Mouse (Mus musculus): ENCODE measurements at regions not wholly inside any gene's neighbourhood (a gene's known extent, or its start where the extent isn't known, plus 50 kb on each side); places are given as distances from the start of the nearest gene placed in this dataset.

DNA sequence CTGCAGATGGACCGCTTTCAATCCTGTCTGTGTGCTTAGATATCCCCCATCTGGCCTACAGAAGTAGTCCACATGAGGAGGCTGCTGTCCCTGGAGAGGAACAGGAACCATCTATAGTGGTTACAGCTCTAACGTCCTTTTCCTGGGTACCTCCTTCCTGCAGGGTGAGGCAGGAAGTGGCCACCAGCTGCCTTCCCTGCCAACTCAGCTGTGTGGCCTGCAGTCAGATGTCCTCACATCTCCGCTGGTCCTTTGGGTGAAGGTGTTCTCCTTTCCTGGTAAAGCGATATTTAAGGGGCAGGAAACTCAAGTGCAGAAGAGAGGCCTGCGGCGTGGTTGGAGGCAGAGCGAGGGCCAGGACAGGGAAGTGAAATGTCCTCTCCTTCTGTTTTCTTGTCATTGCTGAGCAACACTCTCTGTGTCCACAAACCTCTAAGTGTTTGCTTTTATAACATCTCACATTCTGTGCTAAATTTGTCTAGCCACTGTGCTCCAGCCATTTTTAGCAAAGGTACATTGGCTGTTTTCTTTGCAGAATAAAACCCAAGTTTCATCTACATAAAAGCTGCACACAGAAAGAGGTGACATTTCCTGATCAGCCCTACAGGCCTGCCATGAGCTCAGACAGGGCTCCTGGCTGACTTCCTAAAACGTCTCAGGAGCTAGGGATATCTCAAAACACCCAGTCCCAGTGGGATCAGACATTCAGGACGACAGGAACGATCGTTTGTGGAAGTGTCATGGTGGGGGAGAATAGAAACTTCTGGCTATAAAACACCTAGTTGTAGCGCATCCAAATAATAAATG lies 164.4 kb upstream of the Irf2bp2 start:
- no peak for TF ChIP-seq GATA1 (IDR thresholded peaks at IDR 0.05; ENCODE audit: low read length)
- TF ChIP-seq TAL1 (IDR thresholded peaks at IDR 0.05; ENCODE audit: low read length) = no peak
